Mouse (Mus musculus) testis, adult 2 months (tissue): ENCODE measurements at regions not wholly inside any gene's neighbourhood (a gene's known extent, or its start where the extent isn't known, plus 50 kb on each side); places are given as distances from the start of the nearest gene placed in this dataset.

ENCODE experiments used
- CTCF ChIP-seq: fragments of 200-500 bp; IDR thresholded peaks from 2 replicates; pipeline ENCODE4 v1.5.1; 2012; ENCODE audit warnings: low read depth, mild to moderate bottlenecking, inconsistent platforms, low read length, moderate library complexity; ENCODE audit not compliant: control insufficient read depth, insufficient read depth, insufficient replicate concordance
- POLR2A ChIP-seq: fragments of 200-500 bp; IDR thresholded peaks from 2 replicates; pipeline ENCODE4 v1.6.1; 2012; ENCODE audit warnings: low read depth, mild to moderate bottlenecking, inconsistent platforms, low read length, moderate library complexity; ENCODE audit not compliant: control insufficient read depth

DNA sequence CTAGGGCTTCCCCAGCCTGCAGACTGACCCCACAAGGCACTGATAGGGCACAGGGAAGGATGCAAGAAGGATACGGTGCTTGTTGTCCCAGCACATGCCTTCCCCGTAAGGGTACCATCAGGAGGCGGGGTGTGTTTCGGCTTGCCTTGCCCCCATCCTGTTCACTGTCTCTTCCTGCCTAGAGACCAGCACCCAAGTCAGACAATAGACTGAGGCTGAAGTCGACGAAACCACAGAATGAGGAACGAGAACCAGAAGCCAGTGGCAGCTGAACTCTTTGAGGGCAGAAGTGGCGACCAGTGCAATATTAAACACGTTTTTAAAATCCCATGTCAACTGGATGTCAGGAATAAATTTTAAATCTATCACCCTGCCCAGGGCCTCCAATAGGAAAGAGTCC, 67.6 kb downstream of the Gm11011 start:
- TF ChIP-seq CTCF (no peak), POLR2A (no peak)
